Comparison of ENCODE assay signal across 8 mouse cellular contexts in the genomic region with DNA sequence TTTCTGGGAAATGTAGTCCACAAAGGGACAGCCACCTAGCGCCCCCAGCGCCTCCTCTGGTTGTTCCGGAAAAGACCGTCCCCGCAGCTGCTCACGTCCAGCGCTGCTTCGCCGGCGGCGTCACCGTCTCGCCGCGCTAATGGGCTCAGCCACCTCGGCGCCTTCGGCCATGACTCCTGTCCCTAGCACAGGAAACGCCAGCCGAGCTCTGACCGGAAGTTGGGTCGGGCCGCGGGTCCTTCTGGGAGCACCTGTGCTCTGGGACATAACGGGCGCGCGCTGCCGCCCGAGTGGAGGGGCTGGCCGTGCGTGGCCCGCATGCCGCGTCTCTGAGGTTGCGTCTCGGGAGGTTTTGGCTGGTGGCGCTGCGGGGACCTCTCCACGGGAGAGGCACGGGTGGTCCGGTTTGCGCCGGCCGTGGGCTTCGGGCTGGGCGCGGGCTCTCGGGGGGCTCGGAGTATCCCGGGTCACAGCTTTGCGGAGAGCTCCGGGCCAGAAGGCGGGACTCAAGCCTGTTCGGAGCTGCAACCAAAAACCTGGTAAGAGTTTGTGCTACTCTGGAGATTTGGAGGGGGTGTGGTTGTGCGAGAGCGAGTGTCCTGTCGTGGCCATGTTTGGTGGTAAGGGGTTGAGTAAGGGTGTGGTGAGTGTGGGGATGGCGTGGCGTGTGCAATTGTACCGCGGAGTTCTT. TPM values are rescaled to one million over a fixed set of nuclear protein-coding genes. Genes with fewer than 3 reads are reported as not detected.
DNase-seq lines count a peak whose midpoint lies in the region; ATAC-seq lines count a peak whose summit lies in the region.

A gene (plus strand): TSS at position 266 of the 691 bp plus-strand sequence.

- intact Hi-C loops in gastrocnemius, postnatal 14 days (cut with DNase I; ENCODE audit: low total_unique reads) = no loop called here
- intact Hi-C loops in left cerebral cortex, postnatal 10 days (cut with DNase I) = no loop called here

- DNase-seq in adipocyte (ENCODE audit: low spot score) = peak; percentile 86
- DNase-seq in embryo, embryonic 10 days (ENCODE audit: low spot score) = peak; percentile 97
- peak; percentile 95 for DNase-seq in gastrocnemius, postnatal 14 days
- DNase-seq in left cerebral cortex, postnatal 10 days (ENCODE audit: extremely low spot score in 1 of 2, low spot score in 2 of 2) = peak; percentile 89 to 96
- peak; percentile 90 for DNase-seq in right cerebral cortex, postnatal 25 days
- DNase-seq in urinary bladder, postnatal 4 days (ENCODE audit: low spot score in 2 of 2) = peak; percentile 92 to 94

- peak; percentile 83 for ATAC-seq in inflammation-experienced regulatory T-cells, adult 6 months
- peak; percentile 94 for ATAC-seq in megakaryocyte-erythroid progenitor cell, adult 5-6 weeks (replicated peaks; ENCODE audit: low FRiP score, low TSS enrichment, poor library complexity, severe bottlenecking)

RNA-seq across cellular contexts. Expression of the gene that starts here (rescaled TPM):
- total RNA-seq in gastrocnemius, postnatal 14 days (2021) = 10 to 100 TPM; 28.5 to 42.5 TPM
- polyA plus RNA-seq in inflammation-experienced regulatory T-cells, adult 6 months (2017; shearing (Covaris generic)) = 1 to 10 TPM; 1.8 to 2.0 (median 2.0) TPM
- total RNA-seq in left cerebral cortex, postnatal 10 days (2021) = 1 to 10 TPM; 4.1 to 5.0 TPM
- 9.0 and 16.5 TPM in 2 replicates for total RNA-seq in megakaryocyte-erythroid progenitor cell, adult 5-6 weeks (2014; fragmentation: Nextera tagmentation)
- total RNA-seq in megakaryocyte-erythroid progenitor cell, adult 5-6 weeks (2017) = 25.7 and 26.1 TPM in 2 replicates

Comparison
In these comparisons a context has a peak if more than half of its experiments do, and no peak if none do; other contexts are left out.
1. Peak in every context shown above with its lines: DNase-seq and ATAC-seq.